Mouse (Mus musculus) megakaryocyte-erythroid progenitor cell, adult 5-6 weeks (primary cell): ENCODE results near the gene Add2. TPM values are rescaled to one million over a fixed set of nuclear protein-coding genes. Genes with fewer than 3 reads are reported as not detected.

Source experiments
- ATAC-seq: replicated peaks from 2 replicates; pipeline ENCODE4 v1.8.0; 2016; ENCODE audit warnings: mild to moderate bottlenecking, inconsistent platforms; ENCODE audit not compliant: severe bottlenecking, poor library complexity, low FRiP score, low TSS enrichment
- total RNA-seq, 2 experiments: library from RNA; stranded (forward) in 1 of 2; stranded (reverse) in 1 of 2; fragments of 200-1000, 215-1000 nt in 1 of 2; fragments of >200 nt in 1 of 2; fragmentation: Nextera tagmentation in 1 of 2; gene quantifications; 2 replicates each; pipeline ENCODE4 v1.2.3; 2014 to 2017

Add2 gene
- total RNA-seq, 2 experiments from 2014 or later = 109 to 114 TPM

- no peak for ATAC-seq
These were observed 137.9 kb downstream of the Add2 start for GRCm38 (mm10) chr6:86166426-86166825.

- ATAC-seq = no peak
These were observed 139.4 kb downstream of the Add2 start for GRCm38 (mm10) chr6:86167851-86168250.

GRCm38 (mm10) chr6:86169166-86169565 lies 140.7 kb downstream of the Add2 start:
- no peak for ATAC-seq

Other genes with a start within 250 kb of the Add2 start
- not detected in 2 replicates for gene Nat8f6, start 207.7 kb upstream of the Add2 start, total RNA-seq (2014; fragmentation: Nextera tagmentation)
- gene Nat8f6, start 207.7 kb upstream of the Add2 start, total RNA-seq (2017) = not detected in 2 replicates
- gene Nat8f5, start 207.7 kb upstream of the Add2 start, total RNA-seq (2014; fragmentation: Nextera tagmentation) = not detected in 2 replicates
- gene Nat8f5, start 207.7 kb upstream of the Add2 start, total RNA-seq (2017) = not detected in 2 replicates
- gene Nat8, start 196.6 kb upstream of the Add2 start, total RNA-seq (2014; fragmentation: Nextera tagmentation) = not detected in 2 replicates
- not detected in 2 replicates for gene Nat8, start 196.6 kb upstream of the Add2 start, total RNA-seq (2017)
- gene Nat8f2, start 159.5 kb upstream of the Add2 start, total RNA-seq (2014; fragmentation: Nextera tagmentation) = not detected in 2 replicates
- gene Nat8f2, start 159.5 kb upstream of the Add2 start, total RNA-seq (2017) = not detected in 2 replicates
- gene Nat8f4, start 123.8 kb upstream of the Add2 start, total RNA-seq (2014; fragmentation: Nextera tagmentation) = 3.0 and 3.1 TPM in 2 replicates
- 1.7 and 3.2 TPM in 2 replicates for gene Nat8f4, start 123.8 kb upstream of the Add2 start, total RNA-seq (2017)
- 37.6 and 38.1 TPM in 2 replicates for gene Tprkb, start 116.8 kb upstream of the Add2 start, total RNA-seq (2014; fragmentation: Nextera tagmentation)
- gene Tprkb, start 116.8 kb upstream of the Add2 start, total RNA-seq (2017) = 47.5 and 54.2 TPM in 2 replicates
- 3.6 and 10.2 TPM in 2 replicates for gene Nat8f1, start 113.0 kb upstream of the Add2 start, total RNA-seq (2014; fragmentation: Nextera tagmentation)
- gene Nat8f1, start 113.0 kb upstream of the Add2 start, total RNA-seq (2017) = 1.4 and 2.2 TPM in 2 replicates
- gene Dusp11, start 67.0 kb upstream of the Add2 start, total RNA-seq (2014; fragmentation: Nextera tagmentation) = 93.0 and 94.7 TPM in 2 replicates
- gene Dusp11, start 67.0 kb upstream of the Add2 start, total RNA-seq (2017) = 46.7 and 51.1 TPM in 2 replicates
- not detected in 2 replicates for gene Figla, start 12.5 kb upstream of the Add2 start, total RNA-seq (2014; fragmentation: Nextera tagmentation)
- gene Figla, start 12.5 kb upstream of the Add2 start, total RNA-seq (2017) = not detected in 2 replicates
- gene Tgfa, start 166.5 kb downstream of the Add2 start, total RNA-seq (2014; fragmentation: Nextera tagmentation) = 0.81 and 3.9 TPM in 2 replicates
- gene Tgfa, start 166.5 kb downstream of the Add2 start, total RNA-seq (2017) = 0.38 and 2.3 TPM in 2 replicates